18 mouse cellular contexts compared by ENCODE assay signal in genomic region chr1:194998396-194998795, GRCm38 (mm10). TPM values are rescaled to one million over a fixed set of nuclear protein-coding genes. Genes with fewer than 3 reads are reported as not detected.
DNase-seq lines count a peak whose midpoint lies in the region; ATAC-seq and TF ChIP-seq lines count a peak whose summit lies in the region.
"Had no signal": no experiment of that assay in that cellular context is flagged by ENCODE, and none has a peak within 500 bp of the region (broad histone marks: within the 10 kb centered on the region; RNA-seq: fewer than 3 reads in every experiment).

No protein-coding gene starts in this region.

- H3K4me1 ChIP-seq in kidney, embryonic 15.5 days = 0 out of 2 replicates have a peak, but pooled peaks cover 2% of the 10 kb centered on the region
- no peaks in the 10 kb centered on the region for H3K4me1 ChIP-seq in kidney, postnatal 0 days (replicated peaks; ENCODE audit: insufficient read depth, low read length)
- H3K4me1 ChIP-seq in kidney, embryonic 16.5 days (ENCODE audit: insufficient read depth, low read length) = no peaks in the 10 kb centered on the region
- H3K4me1 ChIP-seq in forebrain, embryonic 15.5 days = no peaks in the 10 kb centered on the region
- peaks cover 9% of the 10 kb centered on the region for H3K4me1 ChIP-seq in liver, embryonic 12.5 days
- H3K4me1 ChIP-seq: embryonic facial prominence, embryonic 10.5 days; hindbrain, embryonic 10.5 days had no signal

- H3K27me3 ChIP-seq in kidney, embryonic 15.5 days = no peaks in the 10 kb centered on the region
- H3K27me3 ChIP-seq in kidney, postnatal 0 days (ENCODE audit: insufficient read depth, low read length) = no peaks in the 10 kb centered on the region
- no peaks in the 10 kb centered on the region for H3K27me3 ChIP-seq in kidney, embryonic 16.5 days (ENCODE audit: insufficient read depth, low read length)
- H3K27me3 ChIP-seq in forebrain, embryonic 15.5 days = no peaks in the 10 kb centered on the region
- no peaks in the 10 kb centered on the region for H3K27me3 ChIP-seq in liver, embryonic 12.5 days (replicated peaks)
- H3K27me3 ChIP-seq: forebrain, embryonic 13.5 days; heart, embryonic 15.5 days had no signal

- WGBS in kidney, embryonic 15.5 days = 85% methylated on average over 1 of the region's 1 CpGs
- WGBS in kidney, postnatal 0 days = 74% methylated on average over 1 of the region's 1 CpGs
- 87% methylated on average over 1 of the region's 1 CpGs for WGBS in kidney, embryonic 16.5 days
- WGBS in forebrain, embryonic 15.5 days = 91% methylated on average over 1 of the region's 1 CpGs
- 55% methylated on average over 1 of the region's 1 CpGs for whole genome bisulfite sequencing in liver, embryonic 12.5 days (ENCODE audit: insufficient replicate concordance)

- H3K4me2 ChIP-seq in kidney, embryonic 15.5 days = no peak overlapping the region
- no peak overlapping the region for H3K4me2 ChIP-seq in kidney, postnatal 0 days (ENCODE audit: low read length)
- no peak overlapping the region for H3K4me2 ChIP-seq in kidney, embryonic 16.5 days (replicated peaks; ENCODE audit: low read depth, low read length)
- no peak overlapping the region for H3K4me2 ChIP-seq in forebrain, embryonic 15.5 days (replicated peaks)
- no peak overlapping the region for H3K4me2 ChIP-seq in liver, embryonic 12.5 days
- H3K4me2 ChIP-seq: forebrain, embryonic 13.5 days; heart, embryonic 11.5 days; heart, embryonic 15.5 days; hindbrain, embryonic 14.5 days had no signal

- DNase-seq in kidney, adult 11 months = peak; percentile 72
- DNase-seq in kidney, postnatal 0 days (ENCODE audit: low spot score) = no peak
- peak; percentile 56 to 75 for DNase-seq in kidney, postnatal 25 days
- DNase-seq: adrenal gland, adult 2 months; adrenal gland, postnatal 36 days; cerebellum, adult 2 months; cerebellum, postnatal 10 days; heart, adult 2 months had no signal

- no peaks in the 10 kb centered on the region for H3K9me3 ChIP-seq in kidney, embryonic 15.5 days (replicated peaks)
- H3K9me3 ChIP-seq in kidney, postnatal 0 days (replicated peaks; ENCODE audit: low read length) = no peaks in the 10 kb centered on the region
- no peaks in the 10 kb centered on the region for H3K9me3 ChIP-seq in kidney, embryonic 16.5 days (ENCODE audit: low read length)
- no peaks in the 10 kb centered on the region for H3K9me3 ChIP-seq in forebrain, embryonic 15.5 days
- H3K9me3 ChIP-seq in liver, embryonic 12.5 days (replicated peaks) = no peaks in the 10 kb centered on the region
- H3K9me3 ChIP-seq: embryonic facial prominence, embryonic 10.5 days; forebrain, embryonic 13.5 days; heart, embryonic 15.5 days; hindbrain, embryonic 10.5 days had no signal

- H3K4me3 ChIP-seq in kidney, embryonic 15.5 days (replicated peaks) = no peak overlapping the region
- no peak overlapping the region for H3K4me3 ChIP-seq in kidney, postnatal 0 days (replicated peaks; ENCODE audit: low read depth, low read length)
- H3K4me3 ChIP-seq in kidney, embryonic 16.5 days (ENCODE audit: low read length) = no peak overlapping the region
- no peak overlapping the region for H3K4me3 ChIP-seq in forebrain, embryonic 15.5 days
- no peak overlapping the region for H3K4me3 ChIP-seq in liver, embryonic 12.5 days
- H3K4me3 ChIP-seq: embryonic facial prominence, embryonic 10.5 days; forebrain, embryonic 13.5 days; heart, adult 2 months; heart, embryonic 15.5 days; hindbrain, embryonic 10.5 days had no signal

- ATAC-seq in kidney, embryonic 15.5 days (replicated peaks; ENCODE audit: low FRiP score) = no peak
- ATAC-seq in kidney, postnatal 0 days (replicated peaks; ENCODE audit: low FRiP score, low read depth) = 0 out of 2 replicates have a peak, but pooled peaks have one; percentile 13
- ATAC-seq in kidney, embryonic 16.5 days (ENCODE audit: low FRiP score, low TSS enrichment) = no peak
- no peak for ATAC-seq in forebrain, embryonic 15.5 days (replicated peaks)
- ATAC-seq in liver, embryonic 12.5 days = no peak
- ATAC-seq: forebrain, embryonic 13.5 days had no signal

- no peak overlapping the region for H3K27ac ChIP-seq in kidney, embryonic 15.5 days
- H3K27ac ChIP-seq in kidney, postnatal 0 days = no peak overlapping the region
- H3K27ac ChIP-seq in kidney, embryonic 16.5 days (ENCODE audit: low read length) = no peak overlapping the region
- H3K27ac ChIP-seq in forebrain, embryonic 15.5 days (replicated peaks) = no peak overlapping the region
- H3K27ac ChIP-seq in liver, embryonic 12.5 days = no peak overlapping the region
- H3K27ac ChIP-seq: embryonic facial prominence, embryonic 10.5 days; forebrain, embryonic 13.5 days; heart, adult 2 months; heart, embryonic 15.5 days; hindbrain, embryonic 10.5 days; hindbrain, embryonic 14.5 days had no signal

- no peak overlapping the region for H3K9ac ChIP-seq in kidney, embryonic 15.5 days
- no peak overlapping the region for H3K9ac ChIP-seq in kidney, postnatal 0 days (ENCODE audit: low read depth, low read length)
- H3K9ac ChIP-seq in kidney, embryonic 16.5 days (replicated peaks; ENCODE audit: low read length) = no peak overlapping the region
- no peak overlapping the region for H3K9ac ChIP-seq in forebrain, embryonic 15.5 days (replicated peaks)
- no peak overlapping the region for H3K9ac ChIP-seq in liver, embryonic 12.5 days
- H3K9ac ChIP-seq: forebrain, embryonic 13.5 days; heart, embryonic 15.5 days; hindbrain, embryonic 14.5 days had no signal

- no peak for TF ChIP-seq CTCF in kidney, postnatal 0 days (IDR thresholded peaks at IDR 0.05; ENCODE audit: low read depth)

- no peaks in the 10 kb centered on the region for H3K36me3 ChIP-seq in kidney, embryonic 15.5 days
- H3K36me3 ChIP-seq in kidney, postnatal 0 days (ENCODE audit: insufficient read depth, low read length) = no peaks in the 10 kb centered on the region
- H3K36me3 ChIP-seq in kidney, embryonic 16.5 days (ENCODE audit: insufficient read depth, low read length) = no peaks in the 10 kb centered on the region
- H3K36me3 ChIP-seq in forebrain, embryonic 15.5 days = no peaks in the 10 kb centered on the region
- no peaks in the 10 kb centered on the region for H3K36me3 ChIP-seq in liver, embryonic 12.5 days
- H3K36me3 ChIP-seq: embryonic facial prominence, embryonic 10.5 days; heart, embryonic 15.5 days; hindbrain, embryonic 10.5 days had no signal

RNA-seq across cellular contexts. Expression of gene Cd34, which starts 59.8 kb away (rescaled TPM):
- polyA plus RNA-seq in kidney, embryonic 15.5 days (2015; fragmentation: Nextera tagmentation; extraction: Ambion mirVana) = 95.6 TPM in 2 replicates
- polyA plus RNA-seq in kidney, postnatal 0 days (2015; fragmentation: Nextera tagmentation; extraction: Ambion mirVana) = 84.6 and 91.2 TPM in 2 replicates
- polyA plus RNA-seq in kidney, embryonic 16.5 days (2015; fragmentation: Nextera tagmentation; extraction: Ambion mirVana) = 106 and 114 TPM in 2 replicates
- 25.2 and 26.3 TPM in 2 replicates for polyA plus RNA-seq in forebrain, embryonic 15.5 days (2015; fragmentation: Nextera tagmentation; extraction: Ambion mirVana)
- 26.6 and 28.3 TPM in 2 replicates for polyA plus RNA-seq in liver, embryonic 12.5 days (2016; fragmentation: Nextera tagmentation; extraction: Ambion mirVana)
